Mouse (Mus musculus): ENCODE results near the gene Reg1. TPM values are rescaled to one million over a fixed set of nuclear protein-coding genes. Genes with fewer than 3 reads are reported as not detected.

Gene Reg1
- polyA plus RNA-seq, 1 experiment, result not detected

GRCm38 (mm10) chr6:78468772-78469171 is 46.3 kb downstream of the Reg1 start, which contains the start of gene Reg3g:
Gene Reg3g, minus strand, starts transcription at chr6:78468872.
- no peaks in the 10 kb centered on the region for H3K79me2 ChIP-seq (ENCODE audit: control insufficient read depth, insufficient read depth)
- no peak within 1 kb of the TSS for H3K4me3 ChIP-seq (ENCODE audit: insufficient read depth, poor library complexity, severe bottlenecking)
- no peaks in the 10 kb centered on the region for H3K79me3 ChIP-seq (ENCODE audit: low read depth)
- no peak within 1 kb of the TSS for H3ac ChIP-seq (ENCODE audit: control insufficient read depth, insufficient read length, low read depth)
- H3K36me3 ChIP-seq (ENCODE audit: control insufficient read depth, insufficient read depth), result no peaks in the 10 kb centered on the region
- H3K27me3 ChIP-seq (ENCODE audit: control insufficient read depth, insufficient read depth, insufficient read length), result no peaks in the 10 kb centered on the region
- TF ChIP-seq FOSL1 (IDR thresholded peaks at IDR 0.05; ENCODE audit: insufficient read depth, low read length, poor library complexity, severe bottlenecking) (no peak), CEBPB (IDR thresholded peaks at IDR 0.05; ENCODE audit: low read depth) (no peak), USF1 (IDR thresholded peaks at IDR 0.05; ENCODE audit: low read depth) (no peak), MYOG (IDR thresholded peaks at IDR 0.05; ENCODE audit: control insufficient read depth, extremely low read depth, insufficient read length) (no peak), MAX (IDR thresholded peaks at IDR 0.05) (no peak), MYOD1 (IDR thresholded peaks at IDR 0.05; ENCODE audit: control insufficient read depth, insufficient read length, low read depth) (no peak), CTCF (IDR thresholded peaks at IDR 0.05; ENCODE audit: control insufficient read depth, insufficient read depth, insufficient read length) (no peak)

- H3K79me3 ChIP-seq (ENCODE audit: low read depth), result no peaks in the 10 kb centered on the region
- no peak overlapping the region for H3K4me3 ChIP-seq (ENCODE audit: insufficient read depth, poor library complexity, severe bottlenecking)
- H3ac ChIP-seq (ENCODE audit: control insufficient read depth, insufficient read length, low read depth), result no peak overlapping the region
- H3K36me3 ChIP-seq (ENCODE audit: control insufficient read depth, insufficient read depth), result no peaks in the 10 kb centered on the region
- no peaks in the 10 kb centered on the region for H3K27me3 ChIP-seq (ENCODE audit: control insufficient read depth, insufficient read depth, insufficient read length)
- TF ChIP-seq MYOG (IDR thresholded peaks at IDR 0.05; ENCODE audit: control insufficient read depth, extremely low read depth, insufficient read length) (no peak), MAX (IDR thresholded peaks at IDR 0.05) (no peak), USF1 (IDR thresholded peaks at IDR 0.05; ENCODE audit: low read depth) (no peak), CEBPB (IDR thresholded peaks at IDR 0.05; ENCODE audit: low read depth) (no peak), FOSL1 (IDR thresholded peaks at IDR 0.05; ENCODE audit: insufficient read depth, low read length, poor library complexity, severe bottlenecking) (no peak), CTCF (IDR thresholded peaks at IDR 0.05; ENCODE audit: control insufficient read depth, insufficient read depth, insufficient read length) (no peak), MYOD1 (IDR thresholded peaks at IDR 0.05; ENCODE audit: control insufficient read depth, insufficient read length, low read depth) (no peak)
- no peaks in the 10 kb centered on the region for H3K79me2 ChIP-seq (ENCODE audit: control insufficient read depth, insufficient read depth)
Observed at GRCm38 (mm10) chr6:78469287-78469686, 46.8 kb downstream of the Reg1 start.

Other genes starting within 250 kb of the Reg1 start
- not detected for gene Reg3b, start 52.1 kb upstream of the Reg1 start, polyA plus RNA-seq (2012; fragmentation: generic; extraction: Trizol)
- gene Reg3d, start 43.8 kb upstream of the Reg1 start, polyA plus RNA-seq (2012; fragmentation: generic; extraction: Trizol), result not detected
- not detected for gene Reg3a, start 42.0 kb upstream of the Reg1 start, polyA plus RNA-seq (2012; fragmentation: generic; extraction: Trizol)
- gene Reg2, start 27.1 kb upstream of the Reg1 start, polyA plus RNA-seq (2012; fragmentation: generic; extraction: Trizol), result not detected
- not detected for gene Reg3g, start 46.2 kb downstream of the Reg1 start, polyA plus RNA-seq (2012; fragmentation: generic; extraction: Trizol)